Mouse (Mus musculus): ENCODE results near the gene Prps1. TPM values are rescaled to one million over a fixed set of nuclear protein-coding genes. Genes with fewer than 3 reads are reported as not detected.

Gene Prps1
- total and polyA plus RNA-seq, 2 experiments from 2014 or later, result 24.1 to 28.9 TPM

- DNase-seq (ENCODE audit: low spot score), result no peak
- no peaks in the 10 kb centered on the region for H3K9me3 ChIP-seq (replicated peaks; ENCODE audit: control insufficient read depth, low read length)
- H3K4me2 ChIP-seq (ENCODE audit: low read depth, low read length), result no peak overlapping the region
- H3K4me3 ChIP-seq (ENCODE audit: low read depth, low read length), result no peak overlapping the region
- no peaks in the 10 kb centered on the region for H3K27me3 ChIP-seq (ENCODE audit: control insufficient read depth, insufficient read depth, low read length)
- H3K9ac ChIP-seq (replicated peaks; ENCODE audit: low read depth, low read length), result no peak overlapping the region
- TF ChIP-seq EP300 (IDR thresholded peaks at IDR 0.05; ENCODE audit: low read depth) (no peak), CTCF (IDR thresholded peaks at IDR 0.05; ENCODE audit: low read depth) (no peak)
- 77% methylated on average over 12 of the region's 12 CpGs for WGBS
- H3K4me1 ChIP-seq (ENCODE audit: control insufficient read depth, insufficient read depth), result no peaks in the 10 kb centered on the region
- no peaks in the 10 kb centered on the region for H3K36me3 ChIP-seq (replicated peaks; ENCODE audit: control insufficient read depth, insufficient read depth, low read length)
- no peak overlapping the region for H3K27ac ChIP-seq (ENCODE audit: low read depth)
- no peak for ATAC-seq (ENCODE audit: insufficient read depth, low read depth)
Observed at GRCm38 (mm10) chrX:140430506-140430905, 25.9 kb upstream of the Prps1 start.

DNA sequence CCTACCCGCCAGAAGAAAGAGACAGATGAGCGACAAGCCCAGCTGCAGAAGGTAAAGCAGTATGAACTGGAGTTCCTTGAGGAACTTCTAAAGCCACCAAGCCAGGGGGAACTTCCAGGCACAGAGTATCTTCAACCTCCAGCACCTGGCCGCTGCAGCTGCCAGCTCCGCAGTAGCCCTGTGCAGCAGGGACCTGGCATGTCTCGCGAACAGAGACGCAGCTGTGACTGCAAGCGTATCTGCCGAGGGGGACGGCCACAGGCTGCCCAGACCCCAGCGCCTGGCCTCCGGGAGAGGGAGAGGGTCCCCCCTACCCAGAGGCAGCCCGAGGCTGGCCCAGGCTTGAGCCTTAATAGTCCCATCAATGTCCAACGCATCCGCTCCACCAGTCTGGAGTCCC lies 24.4 kb upstream of the Prps1 start:
- Histone ChIP-seq H3K4me1 (ENCODE audit: control insufficient read depth, insufficient read depth) (no peaks in the 10 kb centered on the region), H3K36me3 (replicated peaks; ENCODE audit: control insufficient read depth, insufficient read depth, low read length) (no peaks in the 10 kb centered on the region), H3K4me3 (ENCODE audit: low read depth, low read length) (no peak overlapping the region), H3K4me2 (ENCODE audit: low read depth, low read length) (no peak overlapping the region), H3K9me3 (replicated peaks; ENCODE audit: control insufficient read depth, low read length) (no peaks in the 10 kb centered on the region), H3K27ac (ENCODE audit: low read depth) (no peak overlapping the region), H3K27me3 (ENCODE audit: control insufficient read depth, insufficient read depth, low read length) (no peaks in the 10 kb centered on the region), H3K9ac (replicated peaks; ENCODE audit: low read depth, low read length) (no peak overlapping the region)
- TF ChIP-seq CTCF (IDR thresholded peaks at IDR 0.05; ENCODE audit: low read depth), result no peak
- TF ChIP-seq EP300 (IDR thresholded peaks at IDR 0.05; ENCODE audit: low read depth), result no peak
- DNase-seq (ENCODE audit: low spot score) (no peak), ATAC-seq (ENCODE audit: insufficient read depth, low read depth) (no peak)
- 82% methylated on average over 15 of the region's 15 CpGs for WGBS

GRCm38 (mm10) chrX:140432786-140433185 lies 23.6 kb upstream of the Prps1 start:
- Histone ChIP-seq H3K27me3 (ENCODE audit: control insufficient read depth, insufficient read depth, low read length) (no peaks in the 10 kb centered on the region), H3K4me2 (ENCODE audit: low read depth, low read length) (peak overlapping the region; percentile 4; the same call in 1 of the 2 replicates), H3K4me1 (ENCODE audit: control insufficient read depth, insufficient read depth) (no peaks in the 10 kb centered on the region), H3K36me3 (replicated peaks; ENCODE audit: control insufficient read depth, insufficient read depth, low read length) (no peaks in the 10 kb centered on the region), H3K9ac (replicated peaks; ENCODE audit: low read depth, low read length) (no peak overlapping the region), H3K4me3 (ENCODE audit: low read depth, low read length) (no peak overlapping the region), H3K27ac (ENCODE audit: low read depth) (no peak overlapping the region), H3K9me3 (replicated peaks; ENCODE audit: control insufficient read depth, low read length) (no peaks in the 10 kb centered on the region)
- ATAC-seq (ENCODE audit: insufficient read depth, low read depth), result no peak
- WGBS, result 69% methylated on average over 11 of the region's 11 CpGs
- DNase-seq (ENCODE audit: low spot score), result no peak
- TF ChIP-seq EP300 (IDR thresholded peaks at IDR 0.05; ENCODE audit: low read depth), result no peak
- TF ChIP-seq CTCF (IDR thresholded peaks at IDR 0.05; ENCODE audit: low read depth), result no peak

- H3K4me3 ChIP-seq (ENCODE audit: low read depth, low read length), result no peak overlapping the region
- DNase-seq (ENCODE audit: low spot score) (no peak), ATAC-seq (ENCODE audit: insufficient read depth, low read depth) (no peak)
- H3K9me3 ChIP-seq (replicated peaks; ENCODE audit: control insufficient read depth, low read length), result no peaks in the 10 kb centered on the region
- no peaks in the 10 kb centered on the region for H3K27me3 ChIP-seq (ENCODE audit: control insufficient read depth, insufficient read depth, low read length)
- no peaks in the 10 kb centered on the region for H3K4me1 ChIP-seq (ENCODE audit: control insufficient read depth, insufficient read depth)
- no peaks in the 10 kb centered on the region for H3K36me3 ChIP-seq (replicated peaks; ENCODE audit: control insufficient read depth, insufficient read depth, low read length)
- TF ChIP-seq EP300 (IDR thresholded peaks at IDR 0.05; ENCODE audit: low read depth), result no peak
- no peak for TF ChIP-seq CTCF (IDR thresholded peaks at IDR 0.05; ENCODE audit: low read depth)
- no peak overlapping the region for H3K27ac ChIP-seq (ENCODE audit: low read depth)
- H3K9ac ChIP-seq (replicated peaks; ENCODE audit: low read depth, low read length), result no peak overlapping the region
- no peak overlapping the region for H3K4me2 ChIP-seq (ENCODE audit: low read depth, low read length)
Observed at GRCm38 (mm10) chrX:140437906-140438305, 18.5 kb upstream of the Prps1 start.

DNA sequence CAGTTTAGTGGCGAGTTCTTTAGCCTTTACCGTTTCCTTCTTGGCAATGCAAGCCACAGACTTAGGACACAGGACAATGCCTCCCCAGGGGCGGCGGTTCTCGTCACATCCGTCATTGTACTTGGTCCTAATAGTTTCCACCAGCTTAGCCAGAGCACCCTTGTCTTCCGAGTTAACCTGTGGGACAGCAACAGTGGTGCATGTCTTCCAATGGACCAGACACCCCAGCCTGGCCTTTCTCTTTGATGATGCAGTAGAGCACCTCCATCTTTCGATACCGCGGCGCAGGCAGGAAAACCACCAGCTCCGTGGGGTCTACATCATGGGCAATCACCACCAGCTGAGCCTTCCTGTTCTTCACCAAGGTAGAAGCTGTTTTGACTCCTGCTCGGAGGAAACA lies 10.9 kb upstream of the Prps1 start:
- Histone ChIP-seq H3K9ac (replicated peaks; ENCODE audit: low read depth, low read length) (no peak overlapping the region), H3K36me3 (replicated peaks; ENCODE audit: control insufficient read depth, insufficient read depth, low read length) (no peaks in the 10 kb centered on the region), H3K27me3 (ENCODE audit: control insufficient read depth, insufficient read depth, low read length) (no peaks in the 10 kb centered on the region), H3K4me3 (ENCODE audit: low read depth, low read length) (no peak overlapping the region), H3K9me3 (replicated peaks; ENCODE audit: control insufficient read depth, low read length) (no peaks in the 10 kb centered on the region), H3K27ac (ENCODE audit: low read depth) (no peak overlapping the region), H3K4me1 (ENCODE audit: control insufficient read depth, insufficient read depth) (no peaks in the 10 kb centered on the region), H3K4me2 (ENCODE audit: low read depth, low read length) (no peak overlapping the region)
- no peak for ATAC-seq (ENCODE audit: insufficient read depth, low read depth)
- no peak for DNase-seq (ENCODE audit: low spot score)
- WGBS, result 76% methylated on average over 13 of the region's 13 CpGs
- TF ChIP-seq CTCF (IDR thresholded peaks at IDR 0.05; ENCODE audit: low read depth), result no peak
- TF ChIP-seq EP300 (IDR thresholded peaks at IDR 0.05; ENCODE audit: low read depth), result no peak

GRCm38 (mm10) chrX:140450071-140450470 lies 6.3 kb upstream of the Prps1 start:
- WGBS, result 61% methylated on average over 3 of the region's 3 CpGs
- no peak for DNase-seq (ENCODE audit: low spot score)

More at GRCm38 (mm10) chrX:140450071-140450470, 6.3 kb upstream of the Prps1 start:
- no peak overlapping the region for H3K4me3 ChIP-seq (ENCODE audit: low read depth, low read length)
- no peaks in the 10 kb centered on the region for H3K27me3 ChIP-seq (ENCODE audit: control insufficient read depth, insufficient read depth, low read length)
- no peak for TF ChIP-seq EP300 (IDR thresholded peaks at IDR 0.05; ENCODE audit: low read depth)
- no peak for TF ChIP-seq CTCF (IDR thresholded peaks at IDR 0.05; ENCODE audit: low read depth)
- H3K4me1 ChIP-seq (ENCODE audit: control insufficient read depth, insufficient read depth), result no peaks in the 10 kb centered on the region
- no peak for ATAC-seq (ENCODE audit: insufficient read depth, low read depth)
- H3K4me2 ChIP-seq (ENCODE audit: low read depth, low read length), result no peak overlapping the region
- no peaks in the 10 kb centered on the region for H3K36me3 ChIP-seq (replicated peaks; ENCODE audit: control insufficient read depth, insufficient read depth, low read length)
- no peak overlapping the region for H3K9ac ChIP-seq (replicated peaks; ENCODE audit: low read depth, low read length)
- H3K9me3 ChIP-seq (replicated peaks; ENCODE audit: control insufficient read depth, low read length), result no peaks in the 10 kb centered on the region
- no peak overlapping the region for H3K27ac ChIP-seq (ENCODE audit: low read depth)
